Mouse (Mus musculus) T-helper 1 cell (primary cell): ENCODE measurements around the gene Klrb1b.
"Not testable (repeated sequence)": the region's sequence is repeated elsewhere in the genome, so short reads cannot be mapped to it uniquely, and the experiment has no call there.

ENCODE experiments used
- in situ Hi-C: fragments of 300-600 bp; cut with MboI, MseI; formaldehyde crosslinking; loops from one replicate; pipeline ENCODE4 v1.15.1; 2025; ENCODE audit warnings: high pct_unique_total_duplicates

The Klrb1b gene

DNA sequence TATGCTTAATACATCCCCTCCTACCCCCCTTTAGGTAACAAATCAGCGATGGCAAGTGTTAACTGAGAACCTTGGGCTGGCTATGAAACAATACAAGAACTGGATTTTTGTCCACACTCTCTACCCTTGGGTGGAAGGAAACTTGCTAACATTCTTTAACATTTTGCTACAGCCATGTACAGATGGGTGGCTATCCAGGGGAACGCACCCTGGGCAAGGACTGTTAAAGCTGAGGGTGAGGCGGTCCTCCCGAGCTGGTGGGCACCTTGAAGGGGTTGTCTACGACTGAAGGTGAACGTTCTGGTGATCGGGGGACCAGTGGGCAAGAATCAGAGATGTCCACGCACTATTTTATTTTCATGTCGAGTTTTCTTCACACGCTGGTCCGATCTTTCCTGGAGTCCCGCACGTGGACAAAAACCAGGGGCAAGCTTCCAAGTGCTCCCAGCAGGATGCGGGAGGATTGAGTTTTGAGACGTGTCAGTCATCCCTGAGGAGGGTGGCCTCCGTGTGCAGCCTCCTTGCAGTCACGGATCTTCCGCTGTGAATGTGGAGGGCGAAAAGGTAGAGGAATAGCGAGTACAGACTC is 16.3 kb upstream of the Klrb1b start:
- in situ Hi-C loops, result loop anchor here (5.0 to 10.0 kb wide), 3 partner anchors 45 to 490 kb away; no protein-coding TSS in a partner anchor

DNA sequence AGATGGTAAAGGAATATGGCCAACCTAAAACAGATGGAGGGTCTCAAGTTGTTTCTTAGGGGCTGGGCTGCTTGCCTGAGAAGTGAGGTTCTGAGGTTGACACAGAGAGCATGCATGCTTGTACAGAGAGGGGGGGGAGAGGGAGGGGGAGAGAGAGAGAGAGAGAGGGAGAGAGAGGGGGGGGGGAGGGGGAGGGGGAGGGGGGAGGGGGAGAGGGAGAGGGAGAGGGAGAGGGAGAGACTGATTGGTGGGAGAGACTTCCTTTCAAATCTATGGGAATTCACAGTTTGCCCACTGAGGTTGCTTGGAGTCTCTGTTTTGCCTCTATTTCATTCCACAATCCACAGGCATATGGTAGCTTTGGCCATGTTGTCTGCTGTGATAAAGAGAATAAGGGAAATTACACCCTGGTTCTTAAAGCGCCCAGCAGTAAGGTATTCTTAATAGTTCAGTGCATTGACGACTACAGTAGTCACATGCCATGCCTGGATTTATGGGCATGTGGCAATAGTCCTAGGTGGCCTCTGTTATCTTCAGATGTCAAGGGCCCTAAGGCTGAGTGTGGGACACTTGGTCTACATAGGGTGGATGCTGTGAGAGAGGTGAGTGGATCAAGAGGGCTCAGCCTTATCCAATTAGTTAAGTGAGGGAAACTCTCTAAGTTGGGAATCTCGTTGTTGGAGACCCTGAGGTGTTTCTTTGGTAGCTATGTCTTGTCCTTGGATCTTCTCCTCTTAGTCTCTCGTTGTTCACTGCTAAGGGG is 15.4 kb upstream of the Klrb1b start:
- in situ Hi-C loops, result loop anchor here (5.0 to 10.0 kb wide), 3 partner anchors 44 to 489 kb away; no protein-coding TSS in a partner anchor

GRCm38 (mm10) chr6:128840669-128841068 is 14.5 kb upstream of the Klrb1b start:
- in situ Hi-C loops, result loop anchor here (5.0 to 10.0 kb wide), 3 partner anchors 43 to 488 kb away; no protein-coding TSS in a partner anchor

- in situ Hi-C loops, result loop anchor here (5.0 to 10.0 kb wide), 4 partner anchors 43 to 488 kb away; no protein-coding TSS in a partner anchor
Measured at GRCm38 (mm10) chr6:128839921-128840320, 13.8 kb upstream of the Klrb1b start.

DNA sequence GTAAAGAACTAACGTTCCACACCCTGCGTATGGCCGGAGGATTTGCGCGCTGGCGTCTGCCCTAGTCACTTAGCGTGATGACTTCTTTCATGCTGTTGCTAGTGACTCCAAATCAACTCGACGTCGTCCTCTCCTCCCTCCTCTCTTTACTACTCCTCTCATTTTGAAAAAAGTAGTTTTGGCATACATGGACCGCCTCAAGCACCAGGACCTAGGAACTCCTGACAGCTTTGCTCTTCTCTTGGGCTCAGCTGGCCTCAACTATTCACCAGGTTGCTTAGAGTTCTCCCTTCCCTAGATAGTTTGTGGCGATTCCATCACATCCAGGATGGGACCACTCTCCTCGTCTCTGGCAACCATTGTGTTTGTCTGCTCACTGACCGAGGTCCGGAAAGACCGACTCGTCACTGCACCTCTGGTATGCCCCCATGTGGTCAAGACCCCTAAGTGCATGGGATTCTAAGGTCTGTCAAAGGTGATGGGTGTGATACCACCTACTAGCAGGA is 13.2 kb upstream of the Klrb1b start:
- in situ Hi-C loops, result loop anchor here (5.0 kb wide), 1 partner anchor 72 kb away; no protein-coding TSS in a partner anchor

DNA sequence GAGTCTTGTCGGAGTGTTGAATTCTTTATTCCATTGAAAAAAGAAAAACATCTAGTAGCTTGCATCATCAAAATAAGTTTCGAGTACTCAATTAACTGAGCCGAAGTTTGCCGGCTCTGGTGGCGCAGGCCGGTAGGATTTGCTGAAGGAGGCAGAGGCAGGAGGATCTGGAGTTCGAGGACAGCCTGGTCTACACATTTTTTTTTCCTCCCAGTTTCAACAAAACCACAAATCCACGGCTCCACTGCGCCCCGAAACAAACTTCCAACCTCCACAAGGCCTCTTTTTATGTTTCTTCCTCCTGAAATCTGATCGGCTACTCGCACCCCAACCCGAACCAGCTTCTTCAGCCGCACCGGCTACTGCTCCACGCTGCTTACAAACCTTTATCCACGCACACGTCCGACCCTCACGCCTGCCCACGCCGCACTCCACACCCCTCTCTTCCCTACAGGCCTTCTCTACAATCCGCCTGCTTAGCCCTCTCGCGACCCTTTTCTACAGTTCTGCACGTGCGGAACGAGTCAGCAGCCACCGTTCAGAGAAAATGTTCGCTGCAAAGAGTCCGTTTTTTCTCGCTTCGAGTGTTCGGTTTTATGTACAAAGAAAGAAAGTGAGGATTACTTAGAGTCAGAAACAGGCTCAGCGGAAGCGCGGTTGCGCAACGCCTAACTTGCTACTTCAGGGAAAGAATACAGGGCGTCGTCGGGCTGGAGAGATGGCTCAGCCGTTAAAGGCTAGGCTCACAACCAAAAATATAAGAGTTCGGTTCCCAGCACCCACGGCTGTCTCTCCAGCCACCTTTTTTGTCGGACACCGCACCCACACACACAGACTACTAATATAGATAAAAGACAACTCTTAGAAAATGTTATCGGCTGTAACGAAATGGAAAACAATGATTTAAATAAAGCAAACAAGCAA is 12.5 kb upstream of the Klrb1b start:
- in situ Hi-C loops, result loop anchor here (5.0 kb wide), 1 partner anchor 71 kb away; no protein-coding TSS in a partner anchor

- in situ Hi-C loops, result loop anchor here (5.0 kb wide), 1 partner anchor 70 kb away; no protein-coding TSS in a partner anchor
Measured at GRCm38 (mm10) chr6:128837454-128838341, 11.6 kb upstream of the Klrb1b start.

DNA sequence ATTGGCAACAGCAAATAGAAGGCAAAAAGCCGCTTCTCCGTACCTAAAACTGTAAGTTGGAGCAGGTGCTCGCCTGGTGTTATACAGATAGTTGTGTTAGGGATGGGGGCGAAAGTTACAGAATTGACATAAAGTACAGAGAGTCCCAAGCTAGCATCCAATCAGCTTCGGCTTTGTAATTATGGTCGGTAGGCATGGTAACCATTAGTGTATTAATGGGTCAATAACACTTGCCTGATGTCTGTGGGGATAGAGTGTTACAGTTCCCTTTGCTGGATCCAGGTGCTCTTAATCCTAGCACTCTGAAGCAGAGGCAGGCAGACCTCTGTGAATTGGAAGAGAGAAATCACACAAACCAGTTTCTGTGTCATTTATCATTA is 10.8 kb upstream of the Klrb1b start:
- in situ Hi-C loops, result loop anchor here (5.0 kb wide), 1 partner anchor 70 kb away; no protein-coding TSS in a partner anchor

DNA sequence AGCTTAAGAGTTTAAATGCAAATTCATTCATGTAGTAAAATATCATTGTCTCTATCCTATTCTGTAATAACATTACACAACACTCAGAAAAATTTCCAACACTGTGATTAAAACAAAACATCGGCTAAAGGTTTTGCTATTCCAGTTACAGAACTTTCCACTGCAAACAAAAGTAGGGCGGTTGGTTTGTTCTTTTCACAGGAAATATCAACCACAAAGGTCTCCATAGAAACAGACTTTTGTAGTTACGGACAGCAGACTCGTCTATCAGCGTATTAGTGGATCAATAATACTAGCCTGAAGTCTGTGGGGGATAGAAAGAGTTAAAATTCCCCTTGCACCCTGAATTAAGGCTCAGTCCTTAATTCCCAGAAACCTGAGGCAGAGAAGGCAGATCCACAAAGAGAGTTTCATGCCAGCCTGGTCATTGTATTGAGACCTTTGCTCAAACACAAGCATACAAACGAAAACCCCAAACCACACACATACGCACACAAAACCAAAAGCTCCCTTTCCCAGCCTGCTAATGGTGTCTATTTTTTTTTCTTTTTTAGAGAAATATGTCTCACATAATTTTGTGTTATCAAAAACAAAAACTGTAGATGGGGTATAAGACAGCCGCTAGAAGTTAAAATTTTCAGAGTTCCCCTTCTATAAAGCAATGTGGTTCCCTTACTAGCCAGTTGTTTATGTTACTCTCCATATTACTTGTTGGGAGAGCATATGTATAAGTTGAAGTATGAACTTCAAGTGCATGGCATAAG is 10.2 kb upstream of the Klrb1b start:
- in situ Hi-C loops, result loop anchor here (5.0 kb wide), 1 partner anchor 69 kb away; no protein-coding TSS in a partner anchor

DNA sequence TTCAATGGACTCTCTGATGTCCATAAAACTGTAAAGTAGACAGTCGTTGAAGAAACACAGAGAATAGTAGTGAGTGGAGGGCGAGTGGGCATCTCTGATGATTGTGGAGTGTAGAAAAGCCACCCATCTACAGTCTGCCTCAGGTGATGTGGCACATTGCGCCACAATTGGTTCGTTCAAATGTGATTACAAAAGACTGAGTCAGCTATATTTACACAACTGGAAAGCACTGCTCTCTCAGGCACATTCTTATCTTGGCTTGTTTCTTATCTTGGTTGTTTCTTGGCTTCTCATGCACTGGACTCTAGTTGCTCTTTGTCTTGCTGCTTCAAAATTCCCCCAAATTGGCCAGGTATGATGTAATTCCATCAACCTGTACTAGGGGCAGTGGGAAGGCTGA is 9.4 kb upstream of the Klrb1b start:
- in situ Hi-C loops, result loop anchor here (5.0 kb wide), 1 partner anchor 68 kb away; no protein-coding TSS in a partner anchor

- in situ Hi-C loops, result no loop called here
Measured at GRCm38 (mm10) chr6:128833046-128833445, 6.9 kb upstream of the Klrb1b start.

GRCm38 (mm10) chr6:128829837-128830236 is 3.7 kb upstream of the Klrb1b start:
- in situ Hi-C loops, result no loop called here

GRCm38 (mm10) chr6:128826781-128827180 is 650 bp upstream of the Klrb1b start:
- in situ Hi-C loops, result no loop called here

GRCm38 (mm10) chr6:128818083-128818802 is 7.9 kb downstream of the Klrb1b start:
- in situ Hi-C loops, result no loop called here

- in situ Hi-C loops, result no loop called here
Measured at GRCm38 (mm10) chr6:128808532-128808931, 17.6 kb downstream of the Klrb1b start.

GRCm38 (mm10) chr6:128807021-128807420 is 19.1 kb downstream of the Klrb1b start:
- in situ Hi-C loops, result no loop called here

DNA sequence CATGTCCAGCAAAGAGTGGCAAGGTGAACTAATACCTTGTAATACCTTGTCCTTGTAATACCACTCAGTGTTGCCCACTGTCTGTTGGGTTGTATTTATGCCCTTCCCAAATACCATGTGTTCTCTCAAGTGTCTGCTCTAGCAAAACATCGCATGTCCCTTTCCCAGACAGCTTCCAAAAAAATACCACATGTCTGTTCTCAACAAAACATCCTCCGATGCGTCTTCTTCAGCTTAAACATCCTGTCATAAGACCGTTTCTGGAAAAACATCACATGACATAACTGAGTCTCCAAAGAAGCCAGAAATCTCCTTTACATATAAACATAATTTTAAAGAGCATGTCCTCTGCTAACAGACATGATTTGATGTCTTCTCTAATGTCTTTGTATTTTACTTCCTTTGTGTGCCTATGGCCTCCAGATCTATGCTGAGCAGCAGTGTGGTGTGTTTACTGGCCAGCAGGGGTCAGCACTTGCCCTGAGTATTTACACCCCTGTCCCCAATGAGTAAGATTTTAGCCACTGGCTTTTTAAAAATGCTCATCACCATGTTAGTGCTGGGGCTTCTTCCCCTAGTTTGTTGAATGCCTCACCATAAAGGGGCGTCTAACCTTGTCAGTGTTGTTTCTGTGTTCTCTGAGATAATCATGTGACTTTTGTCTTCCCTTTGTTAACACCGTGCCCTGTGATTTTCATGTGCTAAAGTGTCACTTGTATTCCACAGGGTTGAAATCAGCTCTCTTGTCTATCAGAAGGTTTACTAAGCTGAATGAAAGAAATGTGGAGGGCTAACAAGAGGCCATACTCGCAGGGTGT is 21.1 kb downstream of the Klrb1b start:
- in situ Hi-C loops, result not testable (repeated sequence)
